Mouse (Mus musculus): ENCODE data around the gene Ugt1a2.

DNA sequence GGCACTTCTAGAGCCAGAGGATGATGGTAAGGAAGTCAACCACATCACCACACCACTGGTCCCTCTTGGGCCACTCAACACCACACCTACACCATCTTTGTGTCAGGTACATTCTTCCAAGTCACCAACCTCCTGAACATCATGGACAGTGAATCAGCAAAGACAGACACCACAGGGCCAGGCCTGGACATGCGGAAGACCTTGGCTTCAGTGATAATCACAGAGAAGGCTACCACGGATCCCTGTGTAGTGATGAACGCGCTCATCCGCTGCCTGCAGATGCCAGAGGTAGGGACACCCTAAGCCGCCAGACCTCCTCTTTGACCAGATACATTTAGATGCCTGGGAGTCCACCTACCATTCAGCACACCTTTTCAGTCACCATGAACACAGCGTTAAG, 27.7 kb downstream of the Ugt1a2 start:
- TF ChIP-seq POLR2A (IDR thresholded peaks at IDR 0.05; ENCODE audit: borderline replicate concordance, low read depth, low read length), result no peak
- TF ChIP-seq CTCF (IDR thresholded peaks at IDR 0.05; ENCODE audit: low read depth, low read length), result no peak
